Mouse (Mus musculus) gastrocnemius, postnatal 4 days (tissue): Measurements from ENCODE around the gene Elp5. TPM values are rescaled to one million over a fixed set of nuclear protein-coding genes. Genes with fewer than 3 reads are reported as not detected.

Source experiments
- microRNA-seq: library from miRNA; unstranded; fragments of <30 nt; microRNA quantifications from one replicate; pipeline ENCODE4 v1.2.0, GENCODE M21; 2021
- total RNA-seq, 2 experiments: library from RNA; stranded (reverse); gene quantifications; 2 replicates each; pipeline ENCODE4 v1.2.3; 2021

Gene Elp5
- total RNA-seq, 2 experiments from 2014 or later, result 61.9 to 63.7 TPM

Small RNA genes lying within 50 kb of the gene (microRNA-seq; reads per million reads assigned to microRNA genes)
- gene Gm44349, result not detected
- 1,177 reads per million, percentile 77 among the genes with 10 or more reads in this experiment for gene Mir324

Other genes with a start within 250 kb of the Elp5 start
- 10 to 100 TPM; 66.4 to 72.2 TPM for gene Polr2a, start 223.9 kb downstream of the Elp5 start, total RNA-seq
- gene Slc35g3, start 220.5 kb downstream of the Elp5 start, total RNA-seq, result under 1 TPM in 1 of 2 experiments, not detected in 1; 0.25 TPM
- 10 to 100 TPM; 26.7 to 30.5 TPM for gene Zbtb4, start 216.6 kb downstream of the Elp5 start, total RNA-seq
- 100 to 1,000 TPM in 1 of 2 experiments, 10 to 100 TPM in 1; 95.1 to 110 TPM for gene Chrnb1, start 186.6 kb downstream of the Elp5 start, total RNA-seq
- gene Fgf11, start 180.7 kb downstream of the Elp5 start, total RNA-seq, result 10 to 100 TPM; 10.1 to 13.8 TPM
- gene Tmem102, start 176.9 kb downstream of the Elp5 start, total RNA-seq, result not detected
- gene Gm39566, start 167.2 kb downstream of the Elp5 start, total RNA-seq, result not detected
- gene Spem2, start 164.1 kb downstream of the Elp5 start, total RNA-seq, result not detected
- gene Spem1, start 160.3 kb downstream of the Elp5 start, total RNA-seq, result under 1 TPM in 1 of 2 experiments, not detected in 1; 0.34 TPM
- 10 to 100 TPM; 22.3 to 23.2 TPM for gene Nlgn2, start 144.7 kb downstream of the Elp5 start, total RNA-seq
- gene Tmem256, start 144.0 kb downstream of the Elp5 start, total RNA-seq, result 100 to 1,000 TPM in 1 of 2 experiments, 10 to 100 TPM in 1; 97.5 to 141 TPM
- 10 to 100 TPM; 39.3 to 41.4 TPM for gene Plscr3, start 136.1 kb downstream of the Elp5 start, total RNA-seq
- under 1 TPM in 1 of 2 experiments, not detected in 1; 0.13 TPM for gene Tnk1, start 123.8 kb downstream of the Elp5 start, total RNA-seq
- not detected for gene Tmem95, start 104.5 kb downstream of the Elp5 start, total RNA-seq
- 1 to 10 TPM; 3.5 to 4.7 TPM for gene Kctd11, start 101.1 kb downstream of the Elp5 start, total RNA-seq
- gene Acap1, start 87.0 kb downstream of the Elp5 start, total RNA-seq, result 1 to 10 TPM in 1 of 2 experiments, under 1 TPM in 1; 0.65 to 1.1 TPM
- 1 to 10 TPM; 3.2 to 4.1 TPM for gene 2810408A11Rik, start 81.5 kb downstream of the Elp5 start, total RNA-seq
- 10 to 100 TPM; 32.3 to 36.9 TPM for gene Neurl4, start 81.4 kb downstream of the Elp5 start, total RNA-seq
- gene Gps2, start 68.6 kb downstream of the Elp5 start, total RNA-seq, result 10 to 100 TPM; 35.9 to 44.5 TPM
- 100 to 1,000 TPM; 565 to 571 TPM for gene Eif5a, start 60.6 kb downstream of the Elp5 start, total RNA-seq
- 1 to 10 TPM; 5.1 to 6.4 TPM for gene Ybx2, start 46.7 kb downstream of the Elp5 start, total RNA-seq
- gene Slc2a4, start 34.3 kb downstream of the Elp5 start, total RNA-seq, result 100 to 1,000 TPM; 111 to 142 TPM
- under 1 TPM in 1 of 2 experiments, not detected in 1; 0.34 TPM for gene Cldn7, start 17.7 kb downstream of the Elp5 start, total RNA-seq
- 100 to 1,000 TPM; 204 to 229 TPM for gene Ctdnep1, start 1.4 kb downstream of the Elp5 start, total RNA-seq
- 100 to 1,000 TPM; 234 to 246 TPM for gene Gabarap, start 8.6 kb upstream of the Elp5 start, total RNA-seq
- 10 to 100 TPM; 31.5 to 34.7 TPM for gene Phf23, start 13.3 kb upstream of the Elp5 start, total RNA-seq
- gene Dvl2, start 18.1 kb upstream of the Elp5 start, total RNA-seq, result 10 to 100 TPM; 19.1 to 22.8 TPM
- gene Acadvl, start 32.9 kb upstream of the Elp5 start, total RNA-seq, result 100 to 1,000 TPM; 233 to 241 TPM
- 10 to 100 TPM; 23.9 to 33.8 TPM for gene Dlg4, start 34.4 kb upstream of the Elp5 start, total RNA-seq
- gene Asgr1, start 71.6 kb upstream of the Elp5 start, total RNA-seq, result under 1 TPM in 1 of 2 experiments, not detected in 1; 0.62 TPM
- under 1 TPM in 1 of 2 experiments, not detected in 1; 0.62 TPM for gene Asgr2, start 110.1 kb upstream of the Elp5 start, total RNA-seq
- 1 to 10 TPM; 2.8 to 4.2 TPM for gene Mgl2, start 147.8 kb upstream of the Elp5 start, total RNA-seq
- 10 to 100 TPM in 1 of 2 experiments, 1 to 10 TPM in 1; 8.6 to 10.5 TPM for gene Clec10a, start 173.7 kb upstream of the Elp5 start, total RNA-seq
- not detected for gene Slc16a11, start 230.2 kb upstream of the Elp5 start, total RNA-seq
- gene Slc16a13, start 238.5 kb upstream of the Elp5 start, total RNA-seq, result 1 to 10 TPM; 2.6 to 3.2 TPM
- 10 to 100 TPM; 20.2 to 22.2 TPM for gene Bcl6b, start 247.3 kb upstream of the Elp5 start, total RNA-seq